Mouse (Mus musculus): Measurements from ENCODE around the gene Kcnh6. TPM values are rescaled to one million over a fixed set of nuclear protein-coding genes. Genes with fewer than 3 reads are reported as not detected.

The Kcnh6 gene
- total RNA-seq, 2 experiments from 2014 or later = 2.3 to 2.4 TPM

DNA sequence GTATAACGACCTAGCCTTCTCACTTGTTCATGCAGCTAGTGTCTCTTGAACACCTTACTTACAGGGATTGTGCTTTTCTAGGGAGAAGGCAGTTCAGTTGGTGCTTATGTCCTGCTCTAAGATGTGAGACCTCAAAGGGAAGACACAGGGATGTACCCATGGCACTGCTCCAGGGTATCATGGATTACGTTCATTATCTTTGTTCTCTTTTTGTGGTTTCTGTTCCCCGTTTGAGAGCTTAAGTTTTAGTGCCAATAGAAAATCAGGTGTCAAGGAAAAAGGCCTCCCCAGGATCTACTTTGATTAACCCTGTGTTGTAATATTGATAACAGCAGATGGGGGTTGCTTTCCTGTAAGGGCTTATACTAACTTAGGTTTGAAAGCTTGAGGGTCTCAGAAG, 65.8 kb downstream of the Kcnh6 start:
- H3K4me3 ChIP-seq = no peak overlapping the region
- H3K27ac ChIP-seq = no peak overlapping the region
- TF ChIP-seq CTCF (IDR thresholded peaks at IDR 0.05) = no peak
- no peak for DNase-seq (ENCODE audit: extremely low spot score in 1 of 2, low spot score in 2 of 2)
- intact Hi-C loops (cut with DNase I) = no loop called here

DNA sequence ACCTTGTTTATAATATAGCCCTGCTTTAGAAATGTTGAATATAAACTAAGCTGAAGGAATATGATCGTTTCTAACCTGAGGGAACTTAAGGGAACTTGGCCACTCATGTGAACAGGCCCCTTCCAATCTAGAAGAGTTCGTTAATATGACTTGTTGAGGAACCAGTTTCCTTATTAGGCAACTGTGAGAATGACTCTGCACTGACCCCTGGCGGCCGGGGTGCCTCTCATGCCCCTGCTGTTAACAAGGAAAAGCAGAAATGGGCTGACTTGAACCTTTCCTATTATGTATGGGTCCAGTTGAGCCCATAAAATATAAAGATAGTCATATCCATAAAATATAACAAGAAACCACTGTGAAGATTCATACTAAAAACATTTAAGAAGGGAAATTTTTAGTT, 68.4 kb downstream of the Kcnh6 start:
- peak; percentile 29 to 55 for DNase-seq (ENCODE audit: extremely low spot score in 1 of 2, low spot score in 2 of 2)
- intact Hi-C loops (cut with DNase I) = loop anchor here (5.0 kb wide), 2 partner anchors 74 to 149 kb away; no protein-coding TSS in a partner anchor
- peak; percentile 95 for TF ChIP-seq CTCF (IDR thresholded peaks at IDR 0.05)
- H3K4me3 ChIP-seq = no peak overlapping the region
- H3K27ac ChIP-seq = no peak overlapping the region

Other genes with a start within 250 kb of the Kcnh6 start
- 10 to 100 TPM; 87.9 to 92.8 TPM for gene Cyb561, start 54.8 kb upstream of the Kcnh6 start, total RNA-seq (2021)
- 10 to 100 TPM in 1 of 2 experiments, 1 to 10 TPM in 1; 9.1 to 13.0 TPM for gene Ace, start 40.2 kb upstream of the Kcnh6 start, total RNA-seq (2021)
- gene Ace3, start 13.4 kb upstream of the Kcnh6 start, total RNA-seq (2021) = not detected
- gene Dcaf7, start 28.7 kb downstream of the Kcnh6 start, total RNA-seq (2021) = 100 to 1,000 TPM; 134 to 142 TPM
- 10 to 100 TPM; 18.0 to 20.2 TPM for gene Taco1, start 57.9 kb downstream of the Kcnh6 start, total RNA-seq (2021)
- gene Map3k3, start 76.5 kb downstream of the Kcnh6 start, total RNA-seq (2021) = 10 to 100 TPM; 29.5 to 31.7 TPM
- gene Gm10840, start 152.7 kb downstream of the Kcnh6 start, total RNA-seq (2021) = not detected
- 10 to 100 TPM; 78.1 to 96.5 TPM for gene Limd2, start 152.7 kb downstream of the Kcnh6 start, total RNA-seq (2021)
- 10 to 100 TPM; 30.9 to 31.5 TPM for gene Strada, start 194.0 kb downstream of the Kcnh6 start, total RNA-seq (2021)
- 10 to 100 TPM; 83.2 to 84.8 TPM for gene Ccdc47, start 208.2 kb downstream of the Kcnh6 start, total RNA-seq (2021)
- gene Ddx42, start 208.8 kb downstream of the Kcnh6 start, total RNA-seq (2021) = 10 to 100 TPM; 63.4 to 68.7 TPM
- gene Ftsj3, start 248.0 kb downstream of the Kcnh6 start, total RNA-seq (2021) = 10 to 100 TPM; 30.1 to 31.1 TPM
- 100 to 1,000 TPM; 187 to 209 TPM for gene Psmc5, start 248.0 kb downstream of the Kcnh6 start, total RNA-seq (2021)